Mouse (Mus musculus) ES-E14 (cell line): ENCODE measurements at regions not wholly inside any gene's neighbourhood (a gene's known extent, or its start where the extent isn't known, plus 50 kb on each side); places are given as distances from the start of the nearest gene placed in this dataset.

Source experiments
- MAFK ChIP-seq: IDR thresholded peaks from 2 replicates; pipeline ENCODE4 v1.6.1; 2014; ENCODE audit warnings: mild to moderate bottlenecking, low read depth, low read length, inconsistent platforms; ENCODE audit not compliant: insufficient read depth
- ZC3H11A ChIP-seq: IDR thresholded peaks from 2 replicates; pipeline ENCODE4 v1.6.1; 2012; ENCODE audit warnings: low read depth, mild to moderate bottlenecking, inconsistent platforms, low read length, borderline replicate concordance

DNA sequence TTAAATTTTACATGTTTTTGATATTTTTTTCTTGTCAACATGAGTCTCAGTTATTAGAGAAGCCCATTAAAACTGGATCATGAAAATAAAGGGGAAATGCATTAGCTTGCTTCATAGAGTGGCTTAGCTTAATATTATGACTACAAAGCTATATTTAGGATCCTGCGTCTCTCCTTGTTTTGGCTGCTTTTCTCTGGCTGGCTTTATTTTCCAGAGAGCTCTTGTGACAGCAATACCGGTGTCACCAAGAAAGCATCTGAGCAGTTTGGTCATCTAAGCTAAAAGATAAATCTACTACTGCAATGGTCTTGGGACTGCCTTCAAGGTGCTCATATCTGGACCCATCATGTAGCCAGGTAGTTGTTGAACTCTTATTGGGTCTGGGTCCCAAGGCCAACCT lies 293.5 kb upstream of the Gm12728 start:
- TF ChIP-seq ZC3H11A, result no peak
- TF ChIP-seq MAFK, result no peak
